Mouse (Mus musculus) left cerebral cortex, postnatal 10 days (tissue): Measurements from ENCODE around the gene Yap1. TPM values are rescaled to one million over a fixed set of nuclear protein-coding genes. Genes with fewer than 3 reads are reported as not detected.

Source experiments
- DNase-seq, 2 experiments: peaks; one replicate each; pipeline ENCODE4 v3.0.0; 2021 to 2022; ENCODE audit warnings: low spot score in 2 of 2, mixed read lengths in 1 of 2; ENCODE audit errors: extremely low spot score in 1 of 2
- intact Hi-C: fragments of 180-260 bp; cut with DNase I; formaldehyde crosslinking; loops from one replicate; pipeline ENCODE4 v1.15.1; 2025
- total RNA-seq, 2 experiments: library from RNA; stranded (reverse); gene quantifications; 2 replicates each; pipeline ENCODE4 v1.2.3; 2021

Gene Yap1
- total RNA-seq, 2 experiments from 2014 or later = 13.5 to 13.6 TPM

DNA sequence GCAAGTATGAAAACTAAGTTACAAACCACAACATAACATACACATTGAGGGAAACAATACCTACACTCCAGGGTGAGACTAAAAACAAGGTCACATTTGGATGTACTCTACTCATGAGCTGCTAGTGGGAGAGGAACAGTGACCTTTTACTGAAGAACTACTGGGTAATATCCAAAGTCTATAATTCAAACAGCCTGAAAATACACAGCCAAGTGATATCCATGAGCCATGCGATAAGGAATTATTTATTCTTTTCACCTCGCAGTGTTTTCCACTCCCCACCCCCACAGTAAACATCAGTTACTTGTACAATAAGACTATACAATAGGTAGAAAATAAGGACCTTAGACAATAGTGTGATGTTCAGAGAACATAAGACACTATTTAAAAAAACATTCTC lies 24.2 kb downstream of the Yap1 start:
- no peak for DNase-seq
- intact Hi-C loops = no loop called here

DNA sequence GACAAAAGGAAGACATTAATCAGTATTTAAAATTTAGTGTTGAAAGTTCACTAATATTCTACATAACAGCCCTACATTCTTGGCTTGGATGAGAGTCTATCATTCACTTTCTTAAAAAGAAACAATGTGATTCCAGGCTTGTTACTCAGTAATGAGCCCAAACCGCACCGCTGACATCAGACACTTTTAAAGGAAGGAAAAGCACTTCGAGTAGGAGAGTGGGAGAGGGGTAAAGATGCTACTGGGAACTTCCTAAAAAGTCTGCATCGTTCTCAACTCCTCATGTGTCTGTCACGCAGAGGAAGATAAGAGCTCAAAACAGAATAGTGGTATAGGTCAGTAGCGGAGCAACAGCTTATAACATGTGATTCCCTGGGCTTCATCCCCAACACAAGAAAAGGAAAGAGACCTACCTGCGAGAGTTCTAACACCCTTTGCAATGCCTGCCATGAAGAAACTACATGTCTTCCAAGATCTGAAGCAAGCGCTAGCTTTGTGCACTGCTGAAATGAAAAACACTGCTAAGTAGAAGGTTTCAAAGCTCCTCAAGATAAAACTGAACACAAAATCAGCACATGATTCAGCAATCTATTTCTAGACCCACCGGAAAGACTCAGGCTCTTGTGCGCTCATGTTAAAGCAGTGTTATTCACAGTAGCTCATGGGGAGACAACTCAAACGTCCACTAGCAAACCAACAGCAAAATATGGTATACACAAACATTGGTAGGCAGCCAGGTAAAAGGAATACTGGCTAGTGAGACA lies 25.1 kb downstream of the Yap1 start:
- intact Hi-C loops = no loop called here
- DNase-seq = no peak

DNA sequence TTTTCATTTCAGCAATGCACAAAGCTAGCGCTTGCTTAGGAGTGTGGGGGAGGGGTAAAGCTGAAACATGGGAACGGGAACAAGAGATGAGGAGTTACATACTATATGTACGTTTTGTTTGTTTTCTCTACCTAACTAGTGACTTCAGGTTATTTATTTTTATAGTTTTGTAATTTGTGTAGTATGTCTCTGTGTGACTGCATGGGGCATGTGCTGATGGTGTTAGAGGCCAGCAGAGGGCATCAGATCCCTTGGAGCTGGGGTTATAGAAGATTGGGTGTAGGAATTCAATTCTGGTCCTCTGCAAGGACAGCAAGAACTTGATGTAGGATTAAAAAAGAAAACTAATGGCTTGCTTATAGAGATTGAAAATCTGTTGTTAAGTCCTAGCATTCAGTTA lies 25.9 kb downstream of the Yap1 start:
- no peak for DNase-seq
- intact Hi-C loops = no loop called here

DNA sequence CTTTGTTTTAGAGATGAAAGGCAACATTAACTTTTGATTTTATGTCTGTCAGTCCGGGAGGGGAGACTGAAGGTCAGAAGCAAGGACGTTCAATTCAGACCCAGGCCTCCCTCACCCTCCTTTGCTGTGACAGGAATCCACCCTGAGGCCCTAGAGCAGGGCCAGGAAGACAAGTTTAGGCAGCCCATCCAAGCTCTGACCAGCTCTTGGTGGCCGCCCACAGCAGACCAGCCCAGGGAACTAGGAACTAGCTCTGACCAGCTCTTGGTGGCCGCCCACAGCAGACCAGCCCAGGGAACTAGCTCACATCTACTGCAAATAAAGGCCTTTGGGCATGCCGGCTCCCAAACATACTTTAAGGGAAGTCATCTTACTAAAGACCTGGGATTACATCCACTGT lies 26.8 kb downstream of the Yap1 start:
- intact Hi-C loops = no loop called here
- DNase-seq = no peak

DNA sequence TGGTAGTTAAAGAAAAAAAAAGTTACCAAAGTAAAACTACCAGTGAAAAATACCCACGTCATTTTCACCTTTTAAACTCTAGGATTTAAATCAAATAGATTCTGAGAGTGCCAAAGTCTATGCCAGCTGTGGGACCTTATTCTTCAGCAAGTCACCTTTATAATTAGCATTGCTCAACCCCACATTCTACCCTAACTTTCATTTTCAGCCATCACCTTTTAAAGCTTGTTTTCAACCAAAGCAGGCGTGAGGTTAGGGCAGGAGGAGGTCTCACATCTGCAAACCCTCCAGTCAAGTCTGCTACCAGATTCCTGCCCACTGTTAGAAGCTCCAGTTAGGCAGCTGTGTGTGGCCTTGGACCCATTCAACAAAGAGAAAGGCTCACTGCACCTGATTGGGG lies 32.4 kb downstream of the Yap1 start:
- intact Hi-C loops = no loop called here

DNA sequence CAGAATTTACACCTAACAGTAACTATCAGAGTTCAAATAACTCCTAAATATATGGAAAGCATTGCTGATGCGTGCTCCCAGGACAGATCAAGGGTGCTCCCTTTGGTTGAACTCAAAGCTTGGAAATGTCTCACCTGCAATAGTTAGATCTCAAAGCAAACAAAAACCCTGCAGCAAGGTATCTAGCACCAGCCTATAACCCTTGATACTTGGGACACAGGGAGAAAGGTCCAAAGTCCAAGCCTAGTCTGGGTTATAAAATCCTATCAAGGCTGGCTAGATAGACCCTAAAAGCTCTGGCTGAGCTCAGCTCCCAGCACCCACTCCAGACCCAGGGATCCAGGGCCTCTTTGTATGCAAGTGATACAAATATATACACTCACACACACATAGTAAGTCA lies 36.4 kb downstream of the Yap1 start:
- intact Hi-C loops = no loop called here

More for the DNA sequence above, 32.4 kb downstream of the Yap1 start:
- DNase-seq = no peak

DNA sequence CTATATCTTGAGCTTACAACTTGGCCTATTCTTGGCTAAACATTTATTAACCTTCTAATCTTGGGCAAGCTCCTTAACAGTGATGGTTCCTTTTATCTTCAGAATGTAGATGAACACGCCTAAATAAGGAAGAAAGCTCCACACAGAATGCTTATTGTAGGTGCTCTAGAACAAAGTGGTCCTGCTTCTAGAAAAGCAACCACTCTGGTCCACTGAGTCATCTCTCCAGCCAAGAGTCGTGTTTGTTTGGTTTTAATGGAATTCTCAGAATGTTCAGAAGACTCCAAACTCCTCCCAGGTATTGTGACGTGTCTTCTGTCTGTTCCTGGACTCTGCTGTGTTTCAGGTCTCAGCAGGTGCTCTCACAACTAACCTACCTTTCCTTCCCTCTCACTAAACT lies 38.8 kb downstream of the Yap1 start:
- intact Hi-C loops = no loop called here
- no peak for DNase-seq

More for the DNA sequence above, 36.4 kb downstream of the Yap1 start:
- no peak for DNase-seq

DNA sequence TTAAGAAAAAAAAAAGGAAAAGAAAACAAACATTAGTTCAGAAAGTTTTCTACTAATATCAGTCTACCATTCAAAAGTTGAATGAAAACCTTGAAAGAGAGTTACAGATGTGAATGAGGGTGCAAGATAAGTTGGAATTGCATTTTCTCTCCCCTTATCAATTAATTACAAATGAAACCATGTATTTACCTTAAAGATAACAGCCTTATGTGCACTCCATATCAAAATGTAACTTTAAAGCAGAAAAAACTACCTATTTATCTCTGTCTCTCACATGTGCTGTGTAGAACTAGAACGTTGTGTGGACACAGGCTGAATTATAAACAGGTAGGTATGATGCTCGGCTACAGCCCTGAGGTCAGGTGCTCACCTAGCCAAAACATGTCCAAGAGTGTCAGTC lies 40.5 kb downstream of the Yap1 start:
- intact Hi-C loops = no loop called here

DNA sequence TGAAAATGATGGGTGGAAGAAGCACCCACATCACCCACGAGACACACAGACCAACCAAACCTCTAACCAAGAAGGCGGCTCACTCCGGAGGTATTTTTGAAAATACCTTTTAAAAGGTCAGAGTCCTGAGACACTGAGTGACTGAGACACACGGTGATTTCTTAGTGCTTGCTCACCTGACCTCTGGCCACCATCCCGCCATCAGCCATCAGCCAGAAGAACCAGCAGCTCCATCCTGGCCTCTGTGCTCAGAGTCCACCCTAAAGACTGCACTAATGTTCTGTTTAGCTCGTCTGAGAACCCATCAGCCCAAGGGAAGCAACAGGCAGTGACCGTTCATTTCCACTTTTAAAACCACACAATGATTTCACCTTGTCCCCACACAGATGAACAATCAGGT lies 41.5 kb downstream of the Yap1 start:
- intact Hi-C loops = no loop called here
- no peak for DNase-seq

More for the DNA sequence above, 40.5 kb downstream of the Yap1 start:
- DNase-seq = no peak

DNA sequence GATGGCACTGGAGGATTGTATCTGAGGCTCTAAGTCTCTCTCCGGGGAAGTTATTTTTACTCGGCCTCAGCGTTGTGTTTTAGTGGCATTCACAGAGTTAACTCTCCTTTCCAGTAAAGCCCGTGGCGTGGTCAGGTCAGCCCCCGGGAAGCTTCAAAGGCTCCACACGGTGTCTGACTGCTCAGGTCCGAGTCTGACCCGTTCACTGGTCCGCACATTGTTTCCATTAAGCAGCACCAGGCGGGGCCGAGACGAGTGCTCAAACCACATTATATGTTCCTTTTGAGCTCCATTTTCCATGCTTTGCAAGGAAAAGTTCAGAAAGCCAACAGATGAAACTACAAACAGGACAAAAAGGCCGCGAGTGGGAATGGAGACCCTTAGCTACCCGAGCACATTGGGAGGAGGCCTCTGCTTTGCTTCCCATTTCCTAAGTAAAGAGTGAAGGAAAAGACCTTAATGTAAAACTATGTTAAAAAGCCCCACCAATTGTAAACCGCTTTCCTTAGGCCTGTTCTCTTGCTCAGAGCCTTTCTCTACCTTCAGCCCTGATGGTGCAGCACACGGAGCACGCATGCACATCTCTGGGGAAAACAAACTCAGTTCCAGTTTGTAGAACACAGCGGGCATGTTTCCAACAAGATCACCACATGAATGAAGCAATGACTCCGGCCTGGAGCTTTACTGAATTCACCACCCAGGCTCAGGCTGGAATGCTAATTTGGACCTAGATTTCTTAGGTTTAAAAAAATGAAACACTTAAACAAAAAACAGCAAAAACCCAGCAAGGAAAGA lies 42.8 kb downstream of the Yap1 start:
- DNase-seq = peak in 1 of 2 experiments; percentile 39
- intact Hi-C loops = no loop called here

DNA sequence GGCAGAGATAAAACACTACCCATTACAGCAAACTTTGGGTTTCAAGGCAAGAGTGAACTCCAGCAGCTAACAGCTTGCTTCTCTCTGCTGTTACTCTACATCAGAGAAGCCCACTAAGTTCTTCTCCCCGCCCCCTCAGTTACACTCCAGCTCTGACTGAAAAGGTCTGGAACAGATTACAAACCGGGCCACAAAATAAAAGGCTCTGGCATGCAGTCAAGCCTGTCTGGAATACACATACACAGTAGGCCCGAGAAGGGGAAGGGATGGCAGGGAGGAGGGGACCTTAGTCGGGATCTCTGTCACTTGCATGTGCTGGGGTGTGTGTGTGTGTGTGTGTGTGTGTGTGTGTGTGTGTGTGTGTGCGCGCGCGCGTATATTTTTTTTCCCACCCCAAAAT lies 44.0 kb downstream of the Yap1 start:
- intact Hi-C loops = no loop called here
- peak; percentile 64 to 70 for DNase-seq

DNA sequence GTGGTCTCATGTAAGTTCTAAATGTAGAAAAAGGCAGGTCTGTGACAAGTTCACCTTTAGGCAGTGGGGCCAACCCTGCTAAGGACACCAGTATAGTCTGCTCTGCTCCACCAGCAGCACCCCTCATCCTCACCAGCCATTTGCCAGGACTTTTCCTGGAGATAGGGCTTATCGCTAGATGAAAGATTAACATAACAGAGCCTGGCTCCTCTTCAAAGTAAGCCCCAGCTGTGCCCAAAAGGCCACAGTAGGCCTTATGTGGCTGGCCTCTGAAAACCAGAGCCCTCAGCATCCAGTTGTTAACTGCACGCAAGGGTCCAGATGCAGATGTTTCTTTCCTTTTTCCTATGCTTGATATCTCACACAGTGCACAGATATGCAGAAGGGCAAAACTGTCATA lies 45.1 kb downstream of the Yap1 start:
- intact Hi-C loops = no loop called here
- no peak for DNase-seq

DNA sequence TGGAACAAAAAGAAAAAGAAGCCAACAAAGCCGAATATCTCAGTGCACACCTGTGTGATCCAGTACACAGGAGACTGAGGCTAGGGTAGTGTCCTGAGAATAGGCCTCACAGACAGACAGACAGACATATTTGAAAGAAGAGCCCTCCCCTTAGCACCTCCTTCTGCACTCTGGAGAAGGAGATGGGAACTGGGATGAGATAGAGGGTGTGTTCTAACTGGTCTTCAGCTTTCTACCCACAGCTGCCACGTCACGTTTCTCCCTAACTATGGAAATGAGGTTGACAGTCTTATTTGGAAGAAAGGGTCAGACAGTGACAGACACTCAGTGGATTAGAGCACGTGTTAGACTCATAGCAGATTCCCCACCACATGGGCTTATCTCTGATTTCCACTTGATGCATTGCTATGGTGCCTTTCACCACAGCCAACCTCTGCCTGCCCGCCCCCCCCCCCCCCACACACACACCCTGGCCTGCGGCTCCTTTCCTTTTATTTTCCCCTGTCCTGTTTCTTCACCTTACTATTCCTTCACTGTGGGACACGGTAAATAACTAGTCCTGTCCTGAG lies 46.3 kb downstream of the Yap1 start:
- no peak for DNase-seq

DNA sequence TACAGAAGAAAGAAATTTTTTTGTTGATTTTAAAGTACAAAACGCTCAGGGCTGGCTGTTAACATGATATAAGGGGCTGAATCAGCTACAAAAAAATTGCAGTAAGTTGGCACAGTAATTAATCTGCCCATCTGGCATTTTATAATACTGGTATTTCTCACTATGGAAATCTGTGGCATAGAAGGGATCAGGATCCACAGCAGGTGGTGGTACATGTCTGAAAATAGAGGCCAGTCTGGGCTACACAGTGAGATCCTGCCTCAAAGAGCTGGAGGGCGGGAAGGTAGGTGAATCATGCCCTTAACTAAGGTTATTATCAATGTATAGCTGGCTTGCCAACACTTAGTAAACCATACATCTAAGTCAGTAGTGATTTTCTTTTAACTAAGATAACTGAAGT lies 47.0 kb downstream of the Yap1 start:
- DNase-seq = no peak
- intact Hi-C loops = no loop called here

More for the DNA sequence above, 46.3 kb downstream of the Yap1 start:
- intact Hi-C loops = no loop called here

DNA sequence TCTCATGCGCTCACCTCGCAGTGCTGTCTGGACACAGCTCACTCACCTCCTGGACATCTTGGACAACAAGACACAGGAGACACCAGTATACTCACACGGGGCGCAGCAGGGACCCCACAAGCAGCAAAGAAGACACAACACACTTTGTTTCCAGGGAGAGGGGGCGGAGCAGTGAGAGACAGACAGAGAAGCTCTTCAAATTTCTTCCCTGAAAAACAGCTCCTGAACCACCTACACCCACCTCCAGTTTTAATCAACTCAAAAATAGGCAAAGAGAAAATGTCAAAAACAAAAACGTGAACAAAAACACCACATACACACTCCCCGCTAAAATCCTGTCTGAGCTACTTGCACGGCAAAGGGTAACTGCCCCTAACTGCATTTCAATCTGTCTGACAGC lies 48.0 kb downstream of the Yap1 start:
- DNase-seq = no peak
- intact Hi-C loops = no loop called here

DNA sequence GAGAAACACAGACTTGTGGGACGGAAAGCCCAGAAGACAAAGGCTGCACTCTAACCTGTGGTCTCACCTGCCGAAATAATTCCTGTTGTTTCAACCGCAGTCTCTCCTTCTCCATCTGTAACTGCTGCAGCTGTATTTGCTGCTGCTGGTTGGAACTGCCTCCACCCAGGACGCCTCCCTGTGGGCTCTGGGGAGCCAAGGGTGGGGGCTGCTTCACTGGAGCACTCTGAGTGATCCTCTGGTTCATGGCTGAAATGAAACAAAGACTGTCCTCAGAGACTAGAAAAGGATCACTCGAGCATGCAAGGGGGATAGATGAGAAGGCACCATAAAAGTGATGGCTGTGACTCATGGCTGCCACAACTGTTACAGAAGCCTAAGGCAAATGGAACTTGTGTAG lies 51.5 kb downstream of the Yap1 start:
- DNase-seq = no peak
- intact Hi-C loops = no loop called here

DNA sequence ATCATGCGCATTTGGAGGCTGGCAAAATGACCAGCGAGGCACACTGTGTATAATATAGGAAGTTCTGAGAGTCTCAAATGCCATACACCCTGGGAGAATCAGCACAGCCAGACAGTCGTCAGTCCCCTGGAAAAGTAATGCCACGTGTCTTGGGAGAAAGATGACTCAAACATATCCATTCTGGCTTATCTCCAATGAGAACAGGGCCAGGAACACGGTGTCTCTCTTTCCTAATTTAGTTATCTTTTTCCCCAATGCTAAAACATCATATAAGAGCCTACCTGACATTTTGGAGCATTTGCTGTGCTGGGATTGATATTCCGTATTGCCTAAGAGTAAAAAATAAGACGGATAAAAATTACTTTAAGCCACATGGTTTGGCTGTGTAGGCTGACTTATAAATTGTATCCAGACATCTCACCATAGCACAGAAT lies 54.2 kb downstream of the Yap1 start:
- intact Hi-C loops = no loop called here
- no peak for DNase-seq

DNA sequence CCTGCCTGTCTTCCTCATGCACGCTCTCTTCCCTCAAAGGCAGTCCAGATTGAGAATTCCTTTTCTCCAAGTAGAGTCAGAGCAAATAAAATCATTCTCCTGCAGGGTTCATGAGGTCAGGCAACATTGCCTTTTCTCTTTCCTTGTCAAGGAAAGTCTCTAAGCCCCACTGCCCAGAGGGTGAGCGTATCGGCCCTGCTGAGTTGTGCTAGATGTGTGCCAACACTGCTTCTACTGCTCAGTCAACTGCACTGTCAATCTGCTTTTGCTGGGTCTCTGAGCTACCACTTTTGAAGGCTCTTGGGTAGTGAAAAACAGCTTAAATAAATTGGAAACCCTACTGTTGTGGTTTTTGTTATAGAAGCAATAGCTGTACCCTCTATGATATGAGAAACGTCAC lies 56.5 kb downstream of the Yap1 start:
- intact Hi-C loops = no loop called here
- no peak for DNase-seq

DNA sequence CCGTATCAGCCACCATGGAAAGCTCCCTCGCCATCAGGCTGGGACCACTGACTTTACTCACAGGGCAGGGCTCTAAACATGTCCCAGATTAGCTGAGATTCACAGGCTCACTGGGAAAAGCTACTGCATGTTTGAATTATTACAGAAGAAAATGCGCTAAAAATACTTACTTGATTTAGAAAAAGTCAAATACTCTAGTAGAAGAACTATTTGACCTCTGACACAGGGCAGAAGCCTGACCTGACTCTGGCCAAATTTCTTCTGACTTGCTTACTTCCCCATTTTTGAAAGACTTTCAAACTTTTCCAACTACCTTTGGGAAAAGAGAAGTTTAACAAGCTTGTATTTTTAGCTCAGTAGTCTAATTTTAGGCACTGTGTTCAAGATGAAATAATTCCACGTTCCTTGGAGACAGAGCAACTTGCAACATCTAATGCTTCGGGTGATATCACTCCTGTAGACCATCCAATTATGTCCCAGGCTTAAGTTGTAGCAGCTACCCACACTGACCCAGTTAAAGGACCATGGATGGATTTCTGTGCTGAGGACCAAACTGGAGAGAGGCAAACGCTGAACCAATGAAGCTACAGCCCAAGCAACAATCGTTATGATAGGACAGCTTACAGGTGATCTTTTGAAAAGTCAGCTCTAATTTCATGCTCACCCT lies 60.5 kb downstream of the Yap1 start:
- intact Hi-C loops = no loop called here

More for the DNA sequence above, 60.5 kb downstream of the Yap1 start:
- no peak for DNase-seq
